Mouse (Mus musculus): Measurements from ENCODE around the gene Lrp1. TPM values are rescaled to one million over a fixed set of nuclear protein-coding genes. Genes with fewer than 3 reads are reported as not detected.
A peak's percentile ranks its signal among the peaks of the same experiment; 100 is the strongest.

Gene Lrp1
- total and polyA plus RNA-seq, 3 experiments, result 3.1 to 51.2 (median 11.8) TPM

DNA sequence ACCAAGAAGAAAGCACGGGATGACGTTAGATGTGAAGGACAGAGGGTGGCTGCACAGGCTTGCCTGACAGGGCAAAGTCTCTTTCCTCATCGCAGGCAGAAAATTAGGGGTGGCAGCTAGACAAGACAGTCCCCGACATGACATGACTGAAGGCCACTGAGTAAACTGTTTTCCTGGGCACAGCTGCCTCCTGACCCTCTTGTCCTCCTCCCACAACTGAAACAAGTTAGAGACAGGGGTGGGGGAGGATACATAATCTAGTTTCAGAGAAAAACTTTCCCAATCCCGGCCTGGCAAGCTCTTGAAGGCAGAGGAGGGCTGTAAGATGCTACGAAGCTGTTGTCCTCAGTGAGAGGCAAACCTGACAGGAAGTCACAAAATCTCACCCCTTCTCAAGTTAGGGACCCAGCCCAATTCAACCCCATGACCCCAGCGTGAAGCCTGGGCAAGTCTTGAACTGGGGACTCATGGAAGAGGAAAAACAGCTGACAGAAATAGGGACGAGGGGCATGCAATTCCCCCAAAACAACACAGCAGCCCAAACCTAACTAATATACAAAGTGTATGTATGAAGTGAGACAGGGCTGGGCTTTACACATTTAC, 1.7 kb downstream of the Lrp1 start:
- in situ Hi-C loops (cut with MboI; ENCODE audit: low pct_ligation_motif_present, low pct_unique_long_range_greater_than_20kb, low sequenced_read_pairs), result no loop called here
- Histone ChIP-seq H3K4me2 (ENCODE audit: insufficient read depth, low read depth, poor library complexity, severe bottlenecking) (no peak overlapping the region), H3K27me3 (replicated peaks) (peaks cover 22% of the 10 kb centered on the region), H3K36me3 (replicated peaks in 1 of 2; ENCODE audit: control insufficient read depth in 1 of 2, insufficient read depth in 1 of 2, low read length in 1 of 2) (no peaks in the 10 kb centered on the region), H3K4me3 (replicated peaks in 1 of 3; ENCODE audit: low read depth in 2 of 3, low read length in 2 of 3, poor library complexity in 1 of 3) (peak overlapping the region in 1 of 3 experiments; percentile 7), H3K79me2 (replicated peaks; ENCODE audit: control insufficient read depth, extremely low read depth, insufficient read depth, poor library complexity, severe bottlenecking) (no peaks in the 10 kb centered on the region), H3K9ac (ENCODE audit: insufficient read depth, low read depth) (no peak overlapping the region), H3K27ac (ENCODE audit: insufficient read depth, low read depth) (no peak overlapping the region), H3K9me3 (replicated peaks; ENCODE audit: low read length) (peaks cover 2% of the 10 kb centered on the region), H3K4me1 (ENCODE audit: control insufficient read depth in 1 of 2, insufficient read depth in 2 of 2) (peaks cover 0 to 48% of the 10 kb centered on the region in 2 experiments; a peak in 2 of 4 replicates)
- no peak for DNase-seq (ENCODE audit: extremely low read depth)
- dilution Hi-C loops (cut with MboI; ENCODE audit: extremely low pct_ligation_motif_present, extremely low pct_unique_long_range_greater_than_20kb, low sequenced_read_pairs), result no loop called here
- TF ChIP-seq MAX (IDR thresholded peaks at IDR 0.05; ENCODE audit: low read length) (no peak), EP300 (IDR thresholded peaks at IDR 0.05; ENCODE audit: low read length) (no peak), JUND (conservative IDR thresholded peaks at IDR 0.05; ENCODE audit: low read depth, low read length) (no peak), CHD1 (IDR thresholded peaks at IDR 0.05; ENCODE audit: low read depth, low read length) (no peak), NRF1 (IDR thresholded peaks at IDR 0.05; ENCODE audit: low read depth, low read length) (no peak), USF2 (conservative IDR thresholded peaks at IDR 0.05; ENCODE audit: low read depth, low read length) (no peak), ZMIZ1 (IDR thresholded peaks at IDR 0.05; ENCODE audit: low read depth, low read length) (no peak), RAD21 (IDR thresholded peaks at IDR 0.05; ENCODE audit: low read depth, low read length) (no peak), CHD2 (IDR thresholded peaks at IDR 0.05; ENCODE audit: low read length) (no peak), BHLHE40 (IDR thresholded peaks at IDR 0.05; ENCODE audit: low read depth, low read length) (no peak)

DNA sequence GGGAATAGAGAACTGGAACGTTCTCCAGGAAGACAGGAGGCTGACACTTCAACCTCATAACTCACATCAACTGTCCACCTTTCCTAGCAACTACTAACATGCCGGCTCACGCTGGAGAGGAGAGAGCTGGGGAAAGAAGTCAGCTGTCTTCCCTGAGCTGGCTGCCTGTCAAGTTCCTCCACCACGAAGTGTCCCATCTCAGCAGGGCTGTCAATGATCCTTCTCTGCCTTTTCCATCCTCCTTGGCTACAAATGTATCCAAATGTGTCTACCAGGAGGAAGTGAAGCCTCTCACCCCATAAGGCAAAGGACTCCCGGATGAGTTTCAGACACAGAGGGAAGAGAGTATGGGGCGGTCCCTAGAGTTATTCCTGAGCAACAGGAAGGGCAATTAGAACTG, 2.8 kb downstream of the Lrp1 start:
- dilution Hi-C loops (cut with MboI; ENCODE audit: extremely low pct_ligation_motif_present, extremely low pct_unique_long_range_greater_than_20kb, low sequenced_read_pairs), result no loop called here
- no peak overlapping the region for H3K27ac ChIP-seq (ENCODE audit: insufficient read depth, low read depth)
- no peak overlapping the region for H3K9ac ChIP-seq (ENCODE audit: insufficient read depth, low read depth)
- no peaks in the 10 kb centered on the region for H3K36me3 ChIP-seq (replicated peaks in 1 of 2; ENCODE audit: control insufficient read depth in 1 of 2, insufficient read depth in 1 of 2, low read length in 1 of 2)
- H3K79me2 ChIP-seq (replicated peaks; ENCODE audit: control insufficient read depth, extremely low read depth, insufficient read depth, poor library complexity, severe bottlenecking), result no peaks in the 10 kb centered on the region
- no peak overlapping the region for H3K4me3 ChIP-seq (replicated peaks in 1 of 3; ENCODE audit: low read depth in 2 of 3, low read length in 2 of 3, poor library complexity in 1 of 3)
- in situ Hi-C loops (cut with MboI; ENCODE audit: low pct_ligation_motif_present, low pct_unique_long_range_greater_than_20kb, low sequenced_read_pairs), result no loop called here
- H3K4me1 ChIP-seq (ENCODE audit: control insufficient read depth in 1 of 2, insufficient read depth in 2 of 2), result peaks cover 0 to 49% of the 10 kb centered on the region in 2 experiments; a peak in 2 of 4 replicates
- no peak for DNase-seq (ENCODE audit: extremely low read depth)
- no peaks in the 10 kb centered on the region for H3K9me3 ChIP-seq (replicated peaks; ENCODE audit: low read length)
- TF ChIP-seq RCOR1 (conservative IDR thresholded peaks at IDR 0.05; ENCODE audit: low read depth, low read length) (no peak), TBP (conservative IDR thresholded peaks at IDR 0.05; ENCODE audit: low read depth, low read length) (no peak), ZMIZ1 (IDR thresholded peaks at IDR 0.05; ENCODE audit: low read depth, low read length) (no peak)
- H3K4me2 ChIP-seq (ENCODE audit: insufficient read depth, low read depth, poor library complexity, severe bottlenecking), result no peak overlapping the region
- peaks cover 22% of the 10 kb centered on the region for H3K27me3 ChIP-seq (replicated peaks)

DNA sequence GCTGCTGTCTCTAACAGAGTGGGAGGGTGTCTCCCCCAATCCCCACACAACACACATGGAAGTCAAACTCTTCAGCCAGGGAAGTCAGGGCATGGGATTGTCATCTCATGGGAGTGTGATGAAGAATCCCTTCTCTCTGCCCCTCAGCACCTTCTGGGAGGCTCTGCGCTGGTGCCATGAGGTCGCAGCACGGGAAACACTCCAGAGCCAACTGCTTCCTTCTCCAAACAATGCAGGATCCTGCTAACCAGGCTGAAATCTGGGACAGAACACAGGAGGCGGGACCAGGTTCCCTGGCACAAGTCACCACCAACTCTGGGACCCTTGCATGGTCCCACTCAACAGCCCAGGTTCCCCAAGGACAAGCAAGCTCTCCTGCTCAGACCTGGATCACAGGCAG, 3.7 kb downstream of the Lrp1 start:
- Histone ChIP-seq H3K4me3 (replicated peaks in 1 of 3; ENCODE audit: low read depth in 2 of 3, low read length in 2 of 3, poor library complexity in 1 of 3) (no peak overlapping the region), H3K27me3 (replicated peaks) (peaks cover 22% of the 10 kb centered on the region), H3K9me3 (replicated peaks; ENCODE audit: low read length) (no peaks in the 10 kb centered on the region), H3K79me2 (replicated peaks; ENCODE audit: control insufficient read depth, extremely low read depth, insufficient read depth, poor library complexity, severe bottlenecking) (no peaks in the 10 kb centered on the region), H3K4me1 (ENCODE audit: control insufficient read depth in 1 of 2, insufficient read depth in 2 of 2) (peaks cover 0 to 47% of the 10 kb centered on the region in 2 experiments; a peak in 2 of 4 replicates), H3K27ac (ENCODE audit: insufficient read depth, low read depth) (no peak overlapping the region), H3K4me2 (ENCODE audit: insufficient read depth, low read depth, poor library complexity, severe bottlenecking) (no peak overlapping the region), H3K36me3 (replicated peaks in 1 of 2; ENCODE audit: control insufficient read depth in 1 of 2, insufficient read depth in 1 of 2, low read length in 1 of 2) (peaks cover 0 to under 1% of the 10 kb centered on the region in 2 experiments), H3K9ac (ENCODE audit: insufficient read depth, low read depth) (no peak overlapping the region)
- in situ Hi-C loops (cut with MboI; ENCODE audit: low pct_ligation_motif_present, low pct_unique_long_range_greater_than_20kb, low sequenced_read_pairs) (no loop called here), dilution Hi-C loops (cut with MboI; ENCODE audit: extremely low pct_ligation_motif_present, extremely low pct_unique_long_range_greater_than_20kb, low sequenced_read_pairs) (no loop called here)
- no peak for DNase-seq (ENCODE audit: extremely low read depth)
- TF ChIP-seq KAT2A (IDR thresholded peaks at IDR 0.05; ENCODE audit: insufficient replicate concordance, low read length) (no peak), BHLHE40 (IDR thresholded peaks at IDR 0.05; ENCODE audit: low read depth, low read length) (no peak), POLR2A (IDR thresholded peaks at IDR 0.05; ENCODE audit: low read depth, low read length) (no peak), EP300 (IDR thresholded peaks at IDR 0.05; ENCODE audit: low read length) (no peak), SMC3 (IDR thresholded peaks at IDR 0.05; ENCODE audit: low read depth, low read length) (no peak), ZNF384 (IDR thresholded peaks at IDR 0.05; ENCODE audit: low read depth, low read length) (no peak), JUND (conservative IDR thresholded peaks at IDR 0.05; ENCODE audit: low read depth, low read length) (no peak), MYC (IDR thresholded peaks at IDR 0.05; ENCODE audit: low read depth, low read length) (no peak), ZKSCAN1 (IDR thresholded peaks at IDR 0.05; ENCODE audit: borderline replicate concordance, low read depth, low read length) (no peak), ETS1 (conservative IDR thresholded peaks at IDR 0.05; ENCODE audit: low read depth, low read length) (no peak), E2F4 (IDR thresholded peaks at IDR 0.05; ENCODE audit: insufficient replicate concordance, low read depth, low read length) (no peak), IRF4 (IDR thresholded peaks at IDR 0.05; ENCODE audit: low read depth, low read length) (no peak), MEF2A (IDR thresholded peaks at IDR 0.05; ENCODE audit: borderline replicate concordance, low read depth, low read length) (no peak)
